Mouse (Mus musculus) bone marrow macrophage, adult 2 months (primary cell): ENCODE data around the gene Vamp9.

Experiments used
- CTCF ChIP-seq: IDR thresholded peaks from 2 replicates; pipeline ENCODE4 v1.5.1; 2012; ENCODE audit warnings: low read depth, mild to moderate bottlenecking, low read length, moderate library complexity
- POLR2A ChIP-seq: IDR thresholded peaks from 2 replicates; pipeline ENCODE4 v1.6.1; 2012; ENCODE audit warnings: mild to moderate bottlenecking, low read depth, low read length, borderline replicate concordance

GRCm38 (mm10) chr5:99994166-99994565 lies 88.1 kb downstream of the Vamp9 start:
- TF ChIP-seq CTCF (no peak), POLR2A (no peak)
